Mouse (Mus musculus) lung, adult 18-20 months (tissue): ENCODE results near the gene Olfr1392.
A peak's percentile ranks its signal among the peaks of the same experiment; 100 is the strongest.
"Not testable (repeated sequence)": the region's sequence is repeated elsewhere in the genome, so short reads cannot be mapped to it uniquely, and the experiment has no call there.

ENCODE experiments used
- DNase-seq, 2 experiments: peaks; one replicate each; pipeline ENCODE4 v3.0.0; 2022; ENCODE audit warnings: mixed read lengths in 2 of 2

The Olfr1392 gene

GRCm38 (mm10) chr11:49284982-49285381, at the start of gene Olfr1392:
Olfr1392 (plus strand) TSS chr11:49285282.
- not testable (repeated sequence) for DNase-seq

- no peak for DNase-seq
Measured at GRCm38 (mm10) chr11:49235459-49236207, 49.4 kb upstream of the Olfr1392 start.

GRCm38 (mm10) chr11:49236891-49237290, 48.2 kb upstream of the Olfr1392 start:
- no peak for DNase-seq

- no peak for DNase-seq
Measured at GRCm38 (mm10) chr11:49237532-49237931, 47.5 kb upstream of the Olfr1392 start.

GRCm38 (mm10) chr11:49240310-49240709, 44.8 kb upstream of the Olfr1392 start:
- DNase-seq, result no peak

GRCm38 (mm10) chr11:49240874-49241273, 44.2 kb upstream of the Olfr1392 start:
- no peak for DNase-seq

- no peak for DNase-seq
Measured at GRCm38 (mm10) chr11:49241471-49241870, 43.6 kb upstream of the Olfr1392 start.

GRCm38 (mm10) chr11:49242944-49243626, 42.0 kb upstream of the Olfr1392 start:
- no peak for DNase-seq

GRCm38 (mm10) chr11:49243727-49244594, 41.1 kb upstream of the Olfr1392 start, which contains the start of gene Mgat1:
Mgat1 (plus strand) TSS chr11:49244191.
- DNase-seq, result peak; percentile 95 to 97

GRCm38 (mm10) chr11:49244595-49244930, 40.5 kb upstream of the Olfr1392 start:
- no peak for DNase-seq

- DNase-seq, result peak in 1 of 2 experiments; percentile 58
Measured at GRCm38 (mm10) chr11:49245176-49245575, 39.9 kb upstream of the Olfr1392 start.

- DNase-seq, result peak in 1 of 2 experiments; percentile 56
Measured at GRCm38 (mm10) chr11:49245634-49246415, 39.3 kb upstream of the Olfr1392 start.

- no peak for DNase-seq
Measured at GRCm38 (mm10) chr11:49246523-49246922, 38.6 kb upstream of the Olfr1392 start.

- DNase-seq, result no peak
Measured at GRCm38 (mm10) chr11:49247255-49247654, 37.8 kb upstream of the Olfr1392 start.

GRCm38 (mm10) chr11:49248226-49248973, 36.7 kb upstream of the Olfr1392 start:
- DNase-seq, result peak; percentile 82 to 88

- no peak for DNase-seq
Measured at GRCm38 (mm10) chr11:49248974-49249700, 35.9 kb upstream of the Olfr1392 start.

GRCm38 (mm10) chr11:49249811-49250421, 35.2 kb upstream of the Olfr1392 start:
- DNase-seq, result no peak

GRCm38 (mm10) chr11:49250422-49251379, 34.4 kb upstream of the Olfr1392 start:
- DNase-seq, result peak; percentile 95 to 96

GRCm38 (mm10) chr11:49251380-49251761, 33.7 kb upstream of the Olfr1392 start:
- no peak for DNase-seq
